Mouse (Mus musculus) cerebellum, adult 2 months (tissue): ENCODE measurements at regions not wholly inside any gene's neighbourhood (a gene's known extent, or its start where the extent isn't known, plus 50 kb on each side); places are given as distances from the start of the nearest gene placed in this dataset.

Experiments
- CTCF ChIP-seq: fragments of 200-500 bp; IDR thresholded peaks from 2 replicates; pipeline ENCODE4 v1.5.1; 2011; ENCODE audit warnings: low read depth, mild to moderate bottlenecking, control low read depth, low read length, moderate library complexity, borderline replicate concordance; ENCODE audit not compliant: insufficient read depth
- POLR2A ChIP-seq: fragments of 200-500 bp; IDR thresholded peaks from 2 replicates; pipeline ENCODE4 v1.6.1; 2011; ENCODE audit warnings: low read length, control low read depth, borderline replicate concordance; ENCODE audit not compliant: insufficient read depth

- TF ChIP-seq POLR2A: no peak
- no peak for TF ChIP-seq CTCF
Measured at GRCm38 (mm10) chr2:74454431-74454830, 124.8 kb downstream of the Lnpk start.
